Mouse (Mus musculus) gastrocnemius, postnatal 14 days (tissue): ENCODE data around the gene Crybb1. TPM values are rescaled to one million over a fixed set of nuclear protein-coding genes. Genes with fewer than 3 reads are reported as not detected.

Experiments used
- DNase-seq: peaks from one replicate; pipeline ENCODE4 v3.0.0; 2021; ENCODE audit warnings: mixed read lengths
- intact Hi-C: fragments of 180-260 bp; cut with DNase I; formaldehyde crosslinking; loops from one replicate; pipeline ENCODE4 v1.15.1; 2025; ENCODE audit warnings: low total_unique reads
- total RNA-seq, 2 experiments: library from RNA; stranded (reverse); gene quantifications; 2 replicates each; pipeline ENCODE4 v1.2.3; 2021

Crybb1 gene
- total RNA-seq, 2 experiments from 2014 or later: 1.9 to 2.0 TPM

- intact Hi-C loops: no loop called here
- no peak for DNase-seq
Observed at GRCm38 (mm10) chr5:112281676-112282075, 26.1 kb downstream of the Crybb1 start.

DNA sequence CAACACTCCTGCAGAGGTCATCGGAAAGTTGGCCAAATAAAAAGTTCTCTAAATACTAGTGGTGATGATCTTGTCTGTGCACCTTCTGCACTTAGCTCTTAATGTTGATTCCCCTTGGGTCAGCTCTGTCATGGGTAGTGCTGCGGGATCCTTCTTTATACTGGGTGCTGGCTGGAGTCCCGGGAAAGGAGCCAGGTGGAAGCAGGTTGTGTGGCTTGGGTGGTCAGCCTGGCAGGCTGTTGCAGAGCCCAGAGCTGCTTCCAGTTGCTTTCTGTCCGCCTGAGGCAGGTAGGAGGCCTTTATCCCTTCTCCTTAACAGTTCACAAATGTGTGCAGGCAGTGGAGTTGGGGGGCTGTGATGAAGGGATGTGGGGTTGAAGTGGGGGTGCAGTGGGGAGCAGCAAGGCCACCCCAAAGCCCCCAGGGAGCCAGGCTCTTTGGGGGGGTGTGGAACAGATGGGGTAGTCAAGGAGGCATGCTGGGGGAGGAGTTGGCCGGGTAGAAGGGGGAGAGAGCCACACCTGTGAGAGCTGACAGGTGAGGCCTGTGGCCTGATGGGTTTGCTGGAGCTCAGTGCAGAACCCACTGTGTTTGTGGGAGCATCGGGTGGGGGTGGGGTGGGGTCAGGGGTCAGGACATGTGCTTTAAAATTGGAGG is 26.6 kb downstream of the Crybb1 start:
- intact Hi-C loops: no loop called here
- DNase-seq: no peak

DNA sequence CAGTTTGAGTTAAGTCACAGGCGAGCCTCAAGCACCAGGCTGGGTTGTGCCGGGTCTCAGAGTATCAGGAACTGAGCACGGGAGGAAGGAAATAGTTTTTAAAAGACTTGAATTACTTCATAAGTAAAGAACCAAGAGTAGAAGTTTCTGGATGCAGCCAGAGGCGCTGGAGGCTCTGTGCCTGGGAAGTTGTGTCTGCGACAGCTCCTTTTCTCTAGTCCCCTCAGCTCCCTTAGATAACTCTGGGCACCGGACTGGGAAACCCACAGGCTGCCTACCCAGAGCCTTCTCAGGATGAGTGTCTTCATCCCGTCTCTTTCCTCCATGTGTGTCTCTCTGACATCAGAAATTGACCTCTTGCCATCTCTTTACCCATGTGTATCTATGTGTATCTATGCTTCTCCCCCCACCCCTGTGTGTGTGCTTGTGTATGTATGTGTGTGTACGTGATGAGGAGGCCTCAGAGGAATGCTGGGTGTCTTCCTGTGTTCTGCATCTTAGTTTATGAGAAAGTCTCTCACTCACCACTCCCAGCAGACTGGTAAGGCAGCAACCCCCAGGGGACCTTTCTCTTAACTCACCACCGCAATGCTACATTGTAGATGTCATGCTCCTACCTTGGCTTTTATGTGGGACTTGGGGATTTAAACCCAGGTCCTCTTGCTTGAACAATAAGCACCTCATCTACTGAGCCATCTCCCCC is 27.3 kb downstream of the Crybb1 start:
- intact Hi-C loops: no loop called here
- DNase-seq: no peak

DNA sequence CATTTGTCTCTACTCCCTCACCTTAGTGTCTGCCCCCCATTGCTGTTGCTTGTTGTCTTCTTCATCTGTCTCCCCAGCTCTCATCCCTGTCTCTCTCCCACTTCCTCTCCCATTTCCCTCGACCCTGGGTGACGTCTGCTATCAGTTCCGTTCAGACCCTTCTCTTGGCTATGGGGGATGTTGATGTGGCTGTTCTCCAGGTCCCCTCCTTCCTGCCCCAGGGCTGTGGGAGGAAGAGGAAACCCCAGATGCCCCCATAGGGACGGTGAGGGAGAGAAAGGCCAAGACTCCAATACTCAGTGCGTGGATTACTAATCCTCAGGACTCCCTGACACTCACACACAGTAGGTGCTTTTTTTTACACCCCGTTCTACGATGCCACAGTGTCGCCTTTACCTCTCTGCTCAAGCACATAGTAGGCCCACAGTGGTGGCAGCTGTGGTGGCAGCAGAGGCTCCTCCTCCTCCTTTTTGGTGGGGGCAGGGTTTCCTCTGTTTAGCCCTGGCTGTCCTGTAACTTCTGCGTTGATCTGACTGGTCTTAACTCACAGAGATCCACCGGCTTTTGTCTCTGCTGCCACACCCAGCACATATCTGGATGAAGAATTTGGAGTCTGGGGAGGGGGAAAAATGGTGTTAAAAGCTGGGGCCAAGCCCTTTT is 28.1 kb downstream of the Crybb1 start:
- intact Hi-C loops: no loop called here
- DNase-seq: no peak

DNA sequence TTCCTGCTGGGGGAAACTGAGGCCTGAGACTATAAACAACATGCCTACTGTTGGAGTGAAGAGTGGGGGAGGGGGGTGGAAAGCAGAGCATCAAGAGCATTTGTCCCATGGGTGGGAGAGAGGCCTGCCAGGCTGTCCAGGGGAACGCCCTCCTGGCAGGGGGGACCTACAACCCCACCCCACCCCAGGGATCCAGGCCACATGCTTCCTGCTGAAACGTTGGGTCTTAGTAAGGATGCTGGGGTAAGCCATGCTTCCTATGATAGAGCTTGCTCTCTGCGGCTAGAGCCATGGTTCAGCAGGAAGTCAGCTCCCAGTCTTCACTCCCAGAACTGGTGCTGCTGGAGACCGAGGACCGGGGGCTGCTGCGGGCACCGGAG is 28.6 kb downstream of the Crybb1 start:
- intact Hi-C loops: no loop called here
- no peak for DNase-seq

DNA sequence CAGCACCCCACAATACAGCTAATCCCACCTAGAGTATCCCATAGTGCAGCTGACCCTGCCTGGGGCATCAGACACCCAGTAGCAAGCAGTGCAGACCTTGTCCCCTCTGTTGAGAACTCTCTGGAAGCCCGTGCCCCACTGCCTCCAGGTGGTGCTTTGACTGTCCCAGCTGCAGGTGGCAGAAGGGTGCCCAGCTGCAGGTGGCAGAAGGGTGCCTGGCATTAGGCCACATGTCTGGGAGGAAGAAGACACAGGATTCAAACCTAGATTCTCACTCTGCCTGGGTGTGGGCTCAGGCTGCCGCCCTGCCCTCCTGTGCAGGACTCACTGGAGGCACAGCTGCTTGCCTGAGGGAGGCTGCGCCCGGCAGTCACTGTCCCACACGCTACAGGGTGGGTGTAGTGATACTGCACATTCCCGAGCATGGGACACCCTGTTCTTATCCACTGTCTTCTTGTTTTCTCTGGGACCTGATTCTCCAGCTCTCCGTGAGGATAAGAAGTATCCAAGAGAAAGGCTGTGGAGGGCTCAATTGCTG is 30.0 kb downstream of the Crybb1 start:
- intact Hi-C loops: no loop called here

GRCm38 (mm10) chr5:112286608-112286983 is 31.0 kb downstream of the Crybb1 start:
- no peak for DNase-seq
- intact Hi-C loops: no loop called here

More for the DNA sequence above, 30.0 kb downstream of the Crybb1 start:
- DNase-seq: no peak

- no peak for DNase-seq
- intact Hi-C loops: no loop called here
Observed at GRCm38 (mm10) chr5:112286984-112287641, 31.5 kb downstream of the Crybb1 start.

DNA sequence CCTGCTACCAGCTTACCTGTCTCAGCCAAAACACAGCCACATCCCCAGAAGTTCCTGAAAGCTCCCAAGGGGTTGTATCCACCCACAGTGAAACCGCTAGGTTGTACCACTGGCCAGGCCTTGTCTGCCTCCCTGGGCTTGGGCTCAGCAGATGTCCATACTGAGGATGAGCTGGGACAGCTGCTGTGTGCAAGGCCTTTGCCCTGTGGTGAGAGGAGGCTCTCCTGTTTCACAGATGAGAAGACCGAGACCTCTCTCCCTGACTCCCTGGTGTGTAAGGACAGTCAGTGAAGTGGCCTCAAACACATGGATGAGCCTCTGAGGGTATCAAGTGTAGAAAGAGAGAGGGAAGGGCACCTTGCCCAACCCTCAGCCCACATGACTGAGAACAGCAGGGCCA is 32.0 kb downstream of the Crybb1 start:
- intact Hi-C loops: no loop called here
- DNase-seq: no peak

DNA sequence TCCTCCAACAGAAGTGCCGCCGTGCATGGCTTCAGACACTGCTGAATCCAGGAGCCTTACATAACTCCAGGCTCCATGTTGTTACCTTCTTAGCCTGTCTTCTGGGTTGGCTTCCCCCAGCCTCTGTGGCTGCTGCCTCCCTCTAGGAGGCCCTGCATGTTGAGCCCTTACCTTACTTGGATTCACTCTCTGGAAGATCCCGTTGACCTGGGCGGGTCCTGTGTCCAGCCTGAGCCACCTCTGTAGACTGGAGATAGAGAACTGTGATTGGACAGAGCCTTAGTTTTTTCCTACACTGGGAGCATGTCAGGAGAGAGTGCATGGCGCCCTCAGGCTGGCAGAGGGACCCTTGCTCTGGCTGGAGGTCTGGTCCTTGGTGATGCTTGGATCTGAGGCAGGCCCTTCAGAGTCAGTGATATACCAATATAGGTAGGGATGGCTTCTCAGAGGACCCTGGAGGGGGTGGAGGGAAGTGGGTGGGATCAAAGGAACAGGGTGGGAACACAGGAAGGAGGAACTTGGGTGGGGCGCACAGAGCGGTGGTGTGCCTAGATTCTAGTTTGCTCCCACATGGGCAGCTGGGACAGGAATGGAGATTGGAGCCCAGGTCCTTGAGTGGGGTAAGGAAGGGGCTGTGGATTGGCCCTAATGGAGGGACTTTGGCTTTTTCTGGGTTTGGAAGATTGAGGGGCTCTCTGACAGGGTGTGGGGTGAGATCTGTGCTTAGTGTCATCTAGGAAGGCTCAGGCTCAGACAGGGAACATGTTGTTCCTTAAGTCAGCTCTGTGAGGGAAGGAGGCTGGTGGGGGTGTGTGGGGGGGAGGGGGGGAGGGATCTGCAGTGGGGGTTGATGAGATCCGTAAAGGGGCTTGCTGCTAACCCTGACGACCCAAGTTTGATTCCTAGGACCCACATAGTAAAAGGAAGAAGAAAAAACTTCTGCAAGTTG is 32.9 kb downstream of the Crybb1 start:
- intact Hi-C loops: no loop called here
- no peak for DNase-seq

DNA sequence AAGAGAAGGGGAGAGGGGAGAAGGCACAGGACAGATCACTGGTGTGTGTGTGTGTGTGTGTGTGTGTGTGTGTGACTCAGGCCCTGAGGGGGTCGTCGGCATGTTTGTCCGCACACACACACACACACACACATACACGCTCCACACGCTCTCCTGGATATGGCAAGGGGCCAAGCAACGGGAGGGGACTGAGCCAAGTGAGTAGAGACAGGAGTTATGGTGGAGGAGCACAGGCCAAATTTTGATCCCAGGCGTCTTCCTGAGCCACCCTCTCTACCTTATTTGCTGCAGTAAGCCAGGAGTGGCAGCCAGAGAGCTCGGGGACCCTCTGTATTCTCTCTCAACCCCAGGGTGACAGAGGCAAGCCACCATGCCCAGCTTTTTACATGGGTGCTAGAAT is 33.6 kb downstream of the Crybb1 start:
- intact Hi-C loops: no loop called here

DNA sequence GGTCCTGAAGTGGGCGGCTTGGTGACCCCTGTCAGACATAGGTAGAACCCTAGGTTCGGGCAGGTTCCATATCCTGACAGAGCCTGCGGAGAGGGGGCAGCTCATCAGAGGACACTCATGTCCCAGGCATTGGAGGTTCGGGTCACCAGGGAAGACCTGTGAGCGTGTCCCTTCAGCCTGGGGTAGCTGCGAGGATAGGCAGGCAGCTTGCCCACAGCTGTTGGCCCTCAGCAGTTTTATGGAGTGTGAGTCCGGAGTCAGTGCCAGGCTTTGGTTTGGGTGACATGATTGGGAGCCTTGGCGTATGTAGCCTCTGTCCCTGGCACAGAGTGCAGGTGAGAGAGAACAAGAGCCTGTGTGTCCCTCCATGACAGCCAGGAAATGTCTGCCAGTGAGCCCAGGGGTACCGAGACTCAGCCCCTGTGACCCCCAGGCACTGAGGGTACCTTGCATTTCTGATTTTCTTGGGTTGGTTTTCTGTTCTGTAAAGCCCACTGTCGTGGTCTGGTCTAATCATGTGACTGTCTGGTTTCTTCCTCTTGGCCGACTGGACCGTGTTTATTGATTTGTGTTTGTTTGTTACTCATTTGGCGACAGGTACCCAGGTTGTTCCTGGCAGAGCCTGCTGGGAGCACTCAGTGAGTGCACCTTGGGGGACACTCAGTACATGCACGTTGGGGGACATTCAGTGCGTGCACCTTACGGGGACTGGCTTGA is 34.4 kb downstream of the Crybb1 start:
- intact Hi-C loops: no loop called here

More for the DNA sequence above, 33.6 kb downstream of the Crybb1 start:
- DNase-seq: no peak

DNA sequence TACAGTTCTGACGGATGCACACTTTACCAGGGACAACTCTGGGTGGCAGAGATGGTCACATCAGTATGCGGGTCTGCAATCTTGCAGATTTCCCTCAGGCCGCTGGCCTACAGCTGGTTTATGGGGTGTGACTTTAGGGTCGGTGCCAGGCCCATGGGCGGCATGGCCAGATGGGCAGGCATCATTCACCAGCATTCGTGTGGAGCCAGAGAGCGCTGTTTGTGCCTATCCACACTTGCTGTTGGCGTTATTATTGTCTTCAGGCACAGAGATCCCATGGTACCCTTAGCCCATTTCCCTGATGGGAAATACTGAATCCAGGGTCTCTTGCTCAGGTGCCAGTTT is 34.9 kb downstream of the Crybb1 start:
- DNase-seq: peak; percentile 61
- intact Hi-C loops: no loop called here

More for the DNA sequence above, 34.4 kb downstream of the Crybb1 start:
- DNase-seq: peak; percentile 78

DNA sequence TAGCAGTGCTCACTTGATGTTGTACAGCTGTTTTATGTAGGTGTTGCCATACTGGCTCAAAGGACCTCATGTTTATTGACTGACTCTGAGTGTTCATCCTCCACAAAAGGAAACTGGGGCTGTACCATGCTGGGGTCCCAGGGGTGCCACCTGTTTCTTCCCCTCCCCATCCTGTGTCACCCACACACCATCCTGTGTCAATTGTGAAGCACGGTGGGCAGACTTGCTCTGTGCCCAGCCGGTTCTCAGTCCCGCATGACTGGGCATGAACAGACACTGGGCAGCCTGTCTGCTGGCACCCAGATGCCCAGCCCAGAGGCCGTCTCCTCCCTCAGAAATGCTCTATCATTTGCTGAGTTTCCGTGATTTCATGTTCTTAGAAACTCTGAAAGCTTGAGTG is 36.3 kb downstream of the Crybb1 start:
- DNase-seq: no peak
- intact Hi-C loops: no loop called here

- DNase-seq: no peak
- intact Hi-C loops: no loop called here
Observed at GRCm38 (mm10) chr5:112292343-112292980, 36.8 kb downstream of the Crybb1 start.

DNA sequence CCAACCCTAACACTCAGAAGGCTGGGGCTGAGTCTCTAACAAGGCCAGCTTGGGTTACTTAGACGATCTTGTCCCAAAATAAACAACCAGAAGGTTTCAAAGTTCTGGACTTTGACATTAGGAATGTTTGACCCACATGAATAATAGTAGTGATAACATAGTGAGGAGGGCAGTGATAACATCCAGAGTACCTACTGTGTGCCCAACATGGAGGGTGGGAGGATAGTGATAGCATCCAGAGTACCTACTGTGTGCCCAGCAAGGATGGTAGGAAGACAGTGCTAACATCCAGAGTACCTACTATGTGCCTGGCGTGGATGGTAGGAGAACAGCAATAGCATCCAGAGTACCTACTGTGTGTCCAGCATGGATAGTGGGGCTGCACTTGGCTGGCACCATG is 38.2 kb downstream of the Crybb1 start:
- no peak for DNase-seq
- intact Hi-C loops: no loop called here

GRCm38 (mm10) chr5:112294696-112295095 is 39.1 kb downstream of the Crybb1 start:
- intact Hi-C loops: no loop called here
- no peak for DNase-seq

GRCm38 (mm10) chr5:112295162-112295561 is 39.5 kb downstream of the Crybb1 start:
- intact Hi-C loops: no loop called here
- no peak for DNase-seq
